Mouse (Mus musculus) ES-E14 (cell line): ENCODE data around the gene Gm10719. TPM values are rescaled to one million over a fixed set of nuclear protein-coding genes. Genes with fewer than 3 reads are reported as not detected.
"Not testable (repeated sequence)": the region's sequence is repeated elsewhere in the genome, so short reads cannot be mapped to it uniquely, and the experiment has no call there.

Source experiments
- DNase-seq: peaks from one replicate; pipeline ENCODE4 v3.0.0-alpha.2; 2013; ENCODE audit warnings: low read depth, low spot score
- H3K27ac ChIP-seq: 2 replicates; pipeline ENCODE4 v1.5.1; 2012; ENCODE audit warnings: low read depth, mild to moderate bottlenecking, low read length, moderate library complexity, mixed read lengths; ENCODE audit not compliant: poor library complexity, insufficient read depth, severe bottlenecking
- H3K36me3 ChIP-seq: 2 replicates; pipeline ENCODE4 v1.6.1; 2012; ENCODE audit warnings: mild to moderate bottlenecking, low read length, moderate library complexity, mixed read lengths; ENCODE audit not compliant: control insufficient read depth, poor library complexity, insufficient read depth, severe bottlenecking
- H3K4me1 ChIP-seq, 2 experiments: fragments of 150-350 bp in 1 of 2; sonication (generic) in 1 of 2; 2 replicates each; pipeline ENCODE4 v1.6.1; 2012; ENCODE audit warnings: low read length in 2 of 2, mild to moderate bottlenecking in 1 of 2, mixed read lengths in 1 of 2; ENCODE audit not compliant: control insufficient read depth in 2 of 2, insufficient read depth in 2 of 2, poor library complexity in 1 of 2
- H3K4me3 ChIP-seq, 2 experiments: fragments of 150-350 bp in 1 of 2; sonication (generic) in 1 of 2; 2 replicates each; pipeline ENCODE4 v1.5.1; 2012; ENCODE audit warnings: low read length in 2 of 2, low read depth in 1 of 2, mild to moderate bottlenecking in 1 of 2, mixed read lengths in 1 of 2; ENCODE audit not compliant: insufficient read depth in 1 of 2, poor library complexity in 1 of 2, severe bottlenecking in 1 of 2
- H3K9ac ChIP-seq: 2 replicates; pipeline ENCODE4 v1.6.1; 2012; ENCODE audit warnings: low read depth, mild to moderate bottlenecking, low read length, mixed read lengths; ENCODE audit not compliant: poor library complexity, insufficient read depth, severe bottlenecking
- H3K9me3 ChIP-seq: fragments of 150-350 bp; sonication (generic); 2 replicates; pipeline ENCODE4 v1.6.1; 2012; ENCODE audit warnings: low read depth, mild to moderate bottlenecking, low read length; ENCODE audit not compliant: control insufficient read depth, insufficient read depth
- in situ Hi-C, 2 experiments: fragments of 600-800 bp; cut with MboI; formaldehyde crosslinking; loops; one replicate each; pipeline ENCODE4 v1.15.1; 2025; ENCODE audit warnings: low sequenced_read_pairs in 2 of 2, inconsistent platforms in 1 of 2; ENCODE audit not compliant: unreplicated experiment in 2 of 2
- total RNA-seq: library from RNA; depleted of rRNA; stranded (reverse); fragments of 300-350 nt; gene quantifications from 2 replicates; pipeline ENCODE4 v1.2.3, GENCODE M21; 2012

The Gm10719 gene
- total RNA-seq, 1 experiment: 7.4 TPM

DNA sequence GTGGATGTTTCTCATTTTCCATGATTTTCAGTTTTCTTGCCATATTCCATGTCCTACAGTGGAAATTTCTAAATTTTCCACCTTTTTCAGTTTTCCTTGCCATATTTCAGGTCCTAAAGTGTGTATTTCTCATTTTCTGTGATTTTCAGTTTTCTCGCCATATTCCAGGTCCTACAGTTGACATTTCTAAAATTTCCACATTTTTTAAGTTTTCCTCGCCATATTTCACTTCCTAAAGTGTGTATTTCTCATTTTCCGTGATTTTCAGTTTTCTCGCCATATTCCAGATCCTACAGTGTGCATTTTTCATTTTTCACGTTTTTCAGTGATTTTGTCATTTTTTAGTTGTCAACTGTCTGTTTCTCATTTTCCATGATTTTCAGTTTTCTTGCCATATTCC, 7.9 kb upstream of the Gm10719 start:
- H3K36me3 ChIP-seq, in situ Hi-C loops, H3K4me1 ChIP-seq, H3K9ac ChIP-seq, DNase-seq, H3K9me3 ChIP-seq, H3K27ac ChIP-seq, H3K4me3 ChIP-seq: not testable (repeated sequence)

- DNase-seq, H3K9ac ChIP-seq, in situ Hi-C loops: not testable (repeated sequence)
These were observed 5.1 kb upstream of the Gm10719 start for GRCm38 (mm10) chr9:3012054-3012621.

DNA sequence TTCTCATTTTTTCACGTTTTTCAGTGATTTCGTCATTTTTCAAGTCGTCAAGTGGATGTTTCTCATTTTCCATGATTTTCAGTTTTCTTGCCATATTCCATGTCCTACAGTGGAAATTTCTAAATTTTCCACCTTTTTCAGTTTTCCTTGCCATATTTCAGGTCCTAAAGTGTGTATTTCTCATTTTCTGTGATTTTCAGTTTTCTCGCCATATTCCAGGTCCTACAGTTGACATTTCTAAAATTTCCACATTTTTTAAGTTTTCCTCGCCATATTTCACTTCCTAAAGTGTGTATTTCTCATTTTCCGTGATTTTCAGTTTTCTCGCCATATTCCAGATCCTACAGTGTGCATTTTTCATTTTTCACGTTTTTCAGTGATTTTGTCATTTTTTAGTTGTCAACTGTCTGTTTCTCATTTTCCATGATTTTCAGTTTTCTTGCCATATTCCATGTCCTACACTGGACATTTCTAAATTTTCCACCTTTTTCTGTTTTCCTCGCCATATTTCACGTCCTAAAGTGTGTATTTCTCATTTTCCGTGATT, 4.4 kb upstream of the Gm10719 start, which contains the start of gene Gm10721:
Gene Gm10721, plus strand, starts transcription at position 408 of the 547 bp plus-strand sequence.
- H3K9ac ChIP-seq, H3K4me1 ChIP-seq, H3K36me3 ChIP-seq, H3K9me3 ChIP-seq, DNase-seq, H3K27ac ChIP-seq, H3K4me3 ChIP-seq, in situ Hi-C loops: not testable (repeated sequence)

More at GRCm38 (mm10) chr9:3012054-3012621, 5.1 kb upstream of the Gm10719 start:
- not testable (repeated sequence) for H3K4me1 ChIP-seq, H3K27ac ChIP-seq, H3K9me3 ChIP-seq, H3K36me3 ChIP-seq, H3K4me3 ChIP-seq

- H3K4me3 ChIP-seq, H3K9me3 ChIP-seq, in situ Hi-C loops, DNase-seq, H3K4me1 ChIP-seq, H3K36me3 ChIP-seq, H3K9ac ChIP-seq, H3K27ac ChIP-seq: not testable (repeated sequence)
These were observed 1.9 kb upstream of the Gm10719 start, which contains the start of gene Gm10720 for GRCm38 (mm10) chr9:3015354-3015753. TSS of gene Gm10720 (plus strand) at chr9:3015654.

- H3K4me1 ChIP-seq, DNase-seq, in situ Hi-C loops, H3K9me3 ChIP-seq, H3K9ac ChIP-seq, H3K36me3 ChIP-seq, H3K27ac ChIP-seq, H3K4me3 ChIP-seq: not testable (repeated sequence)
These were observed 1.3 kb upstream of the Gm10719 start for GRCm38 (mm10) chr9:3015896-3016295.

DNA sequence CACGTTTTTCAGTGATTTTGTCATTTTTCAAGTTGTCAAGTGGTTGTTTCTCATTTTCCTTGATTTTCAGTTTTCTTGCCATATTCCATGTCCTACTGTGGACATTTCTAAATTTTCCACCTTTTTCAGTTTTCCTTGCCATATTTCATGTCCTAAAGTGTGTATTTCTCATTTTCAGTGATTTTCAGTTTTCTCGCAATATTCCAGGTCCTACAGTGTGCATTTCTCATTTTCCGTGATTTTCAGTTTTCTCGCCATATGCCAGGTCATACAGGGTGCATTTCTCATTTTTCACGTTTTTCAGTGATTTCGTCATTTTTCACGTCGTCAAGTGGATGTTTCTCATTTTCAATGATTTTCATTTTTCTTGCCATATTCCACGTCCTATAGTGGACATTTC, 1.7 kb downstream of the Gm10719 start:
- not testable (repeated sequence) for H3K36me3 ChIP-seq, DNase-seq

DNA sequence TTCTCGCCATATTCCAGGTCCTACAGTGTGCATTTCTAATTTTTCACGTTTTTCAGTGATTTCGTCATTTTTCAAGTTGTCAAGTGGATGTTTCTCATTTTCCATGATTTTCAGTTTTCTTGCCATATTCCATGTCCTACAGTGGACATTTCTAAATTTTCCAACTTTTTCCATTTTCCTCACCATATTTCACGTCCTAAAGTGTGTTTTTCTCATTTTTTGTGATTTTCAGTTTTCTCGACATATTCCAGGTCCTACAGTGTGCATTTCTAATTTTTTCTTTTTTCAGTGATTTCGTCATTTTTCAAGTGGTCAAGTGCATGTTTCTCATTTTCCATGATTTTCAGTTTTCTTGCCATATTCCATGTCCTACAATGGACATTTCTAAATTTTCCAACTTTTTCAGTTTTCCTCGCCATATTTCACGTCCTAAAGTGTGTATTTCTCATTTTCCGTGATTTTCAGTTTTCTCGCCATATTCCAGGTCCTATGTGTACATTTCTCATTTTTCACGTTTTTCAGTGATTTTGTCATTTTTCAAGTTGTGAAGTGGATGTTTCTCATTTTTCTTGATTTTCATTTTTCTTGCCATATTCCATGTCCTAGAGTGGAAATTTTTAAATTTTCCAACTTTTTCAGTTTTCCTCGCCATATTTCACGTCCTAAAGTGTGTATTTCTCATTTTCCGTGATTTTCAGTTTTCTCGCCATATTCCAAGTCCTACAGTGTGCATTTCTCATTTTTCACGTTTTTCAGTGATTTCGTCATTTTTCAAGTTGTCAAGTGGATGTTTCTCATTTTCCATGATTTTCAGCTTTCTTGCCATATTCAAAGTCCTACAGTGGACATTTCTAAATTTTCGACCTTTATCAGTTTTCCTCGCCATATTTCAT, 2.9 kb downstream of the Gm10719 start:
- DNase-seq, in situ Hi-C loops, H3K4me3 ChIP-seq, H3K4me1 ChIP-seq, H3K27ac ChIP-seq, H3K9me3 ChIP-seq, H3K36me3 ChIP-seq, H3K9ac ChIP-seq: not testable (repeated sequence)

More for the DNA sequence above, 1.7 kb downstream of the Gm10719 start:
- H3K9ac ChIP-seq, H3K4me3 ChIP-seq, H3K27ac ChIP-seq, H3K9me3 ChIP-seq, H3K4me1 ChIP-seq, in situ Hi-C loops: not testable (repeated sequence)

GRCm38 (mm10) chr9:3022316-3023008, 5.3 kb downstream of the Gm10719 start:
- in situ Hi-C loops, H3K9ac ChIP-seq, DNase-seq, H3K27ac ChIP-seq, H3K4me1 ChIP-seq, H3K36me3 ChIP-seq, H3K9me3 ChIP-seq, H3K4me3 ChIP-seq: not testable (repeated sequence)
